Mouse (Mus musculus) splenic B cell, adult 2 months (primary cell): ENCODE data around the gene Cntnap5a.

Source experiments
- DNase-seq: peaks from one replicate; pipeline ENCODE4 v3.0.0-alpha.2; 2011; ENCODE audit warnings: low read depth, low spot score
- H3K27me3 ChIP-seq: 2 replicates; pipeline ENCODE4 v1.6.1; 2012; ENCODE audit warnings: mild to moderate bottlenecking, low read length, moderate library complexity, mixed read lengths; ENCODE audit not compliant: control insufficient read depth, poor library complexity, insufficient read depth, severe bottlenecking
- H3K36me3 ChIP-seq: 2 replicates; pipeline ENCODE4 v1.6.1; 2012; ENCODE audit warnings: mild to moderate bottlenecking, low read length, moderate library complexity, mixed read lengths; ENCODE audit not compliant: control insufficient read depth, poor library complexity, insufficient read depth, severe bottlenecking

Cntnap5a gene

GRCm38 (mm10) chr1:116366806-116367205 lies 682.2 kb downstream of the Cntnap5a start:
- H3K36me3 ChIP-seq: no peaks in the 10 kb centered on the region

GRCm38 (mm10) chr1:116367572-116367971 lies 683.0 kb downstream of the Cntnap5a start:
- Histone ChIP-seq H3K27me3 (no peaks in the 10 kb centered on the region), H3K36me3 (no peaks in the 10 kb centered on the region)
- DNase-seq: no peak

More at GRCm38 (mm10) chr1:116366806-116367205, 682.2 kb downstream of the Cntnap5a start:
- DNase-seq: no peak
- H3K27me3 ChIP-seq: no peaks in the 10 kb centered on the region

GRCm38 (mm10) chr1:116370817-116371216 lies 686.3 kb downstream of the Cntnap5a start:
- no peaks in the 10 kb centered on the region for H3K27me3 ChIP-seq
- H3K36me3 ChIP-seq: no peaks in the 10 kb centered on the region
- DNase-seq: no peak

GRCm38 (mm10) chr1:116373551-116373950 lies 689.0 kb downstream of the Cntnap5a start:
- DNase-seq: no peak
- no peaks in the 10 kb centered on the region for H3K27me3 ChIP-seq
- no peaks in the 10 kb centered on the region for H3K36me3 ChIP-seq

- DNase-seq: no peak
- H3K36me3 ChIP-seq: no peaks in the 10 kb centered on the region
These were observed 707.8 kb downstream of the Cntnap5a start for GRCm38 (mm10) chr1:116392390-116392789.

GRCm38 (mm10) chr1:116401996-116402656 lies 717.6 kb downstream of the Cntnap5a start:
- no peaks in the 10 kb centered on the region for H3K36me3 ChIP-seq
- H3K27me3 ChIP-seq: no peaks in the 10 kb centered on the region
- DNase-seq: no peak

More at GRCm38 (mm10) chr1:116392390-116392789, 707.8 kb downstream of the Cntnap5a start:
- no peaks in the 10 kb centered on the region for H3K27me3 ChIP-seq

- no peaks in the 10 kb centered on the region for H3K27me3 ChIP-seq
- DNase-seq: no peak
These were observed 725.3 kb downstream of the Cntnap5a start for GRCm38 (mm10) chr1:116409836-116410235.

GRCm38 (mm10) chr1:116428396-116428795 lies 743.8 kb downstream of the Cntnap5a start:
- H3K27me3 ChIP-seq: no peaks in the 10 kb centered on the region
- no peak for DNase-seq
- H3K36me3 ChIP-seq: no peaks in the 10 kb centered on the region

More at GRCm38 (mm10) chr1:116409836-116410235, 725.3 kb downstream of the Cntnap5a start:
- no peaks in the 10 kb centered on the region for H3K36me3 ChIP-seq

GRCm38 (mm10) chr1:116455115-116455717 lies 770.7 kb downstream of the Cntnap5a start:
- DNase-seq: no peak
- H3K27me3 ChIP-seq: no peaks in the 10 kb centered on the region

GRCm38 (mm10) chr1:116477703-116478102 lies 793.1 kb downstream of the Cntnap5a start:
- H3K27me3 ChIP-seq: no peaks in the 10 kb centered on the region
- DNase-seq: no peak
- H3K36me3 ChIP-seq: no peaks in the 10 kb centered on the region

More at GRCm38 (mm10) chr1:116455115-116455717, 770.7 kb downstream of the Cntnap5a start:
- no peaks in the 10 kb centered on the region for H3K36me3 ChIP-seq

- no peak for DNase-seq
- H3K36me3 ChIP-seq: no peaks in the 10 kb centered on the region
- H3K27me3 ChIP-seq: no peaks in the 10 kb centered on the region
These were observed 804.4 kb downstream of the Cntnap5a start for GRCm38 (mm10) chr1:116488780-116489569.

GRCm38 (mm10) chr1:116577969-116578666 lies 893.6 kb downstream of the Cntnap5a start:
- Histone ChIP-seq H3K36me3 (no peaks in the 10 kb centered on the region), H3K27me3 (no peaks in the 10 kb centered on the region)
- no peak for DNase-seq

- no peaks in the 10 kb centered on the region for H3K27me3 ChIP-seq
- no peak for DNase-seq
- H3K36me3 ChIP-seq: no peaks in the 10 kb centered on the region
These were observed 931.7 kb downstream of the Cntnap5a start for GRCm38 (mm10) chr1:116616272-116616671.
